Mouse (Mus musculus): ENCODE data around the gene Fcgbp. TPM values are rescaled to one million over a fixed set of nuclear protein-coding genes. Genes with fewer than 3 reads are reported as not detected.

Gene Fcgbp
- polyA plus RNA-seq, 1 experiment from 2014 or later, result 1.5 TPM

DNA sequence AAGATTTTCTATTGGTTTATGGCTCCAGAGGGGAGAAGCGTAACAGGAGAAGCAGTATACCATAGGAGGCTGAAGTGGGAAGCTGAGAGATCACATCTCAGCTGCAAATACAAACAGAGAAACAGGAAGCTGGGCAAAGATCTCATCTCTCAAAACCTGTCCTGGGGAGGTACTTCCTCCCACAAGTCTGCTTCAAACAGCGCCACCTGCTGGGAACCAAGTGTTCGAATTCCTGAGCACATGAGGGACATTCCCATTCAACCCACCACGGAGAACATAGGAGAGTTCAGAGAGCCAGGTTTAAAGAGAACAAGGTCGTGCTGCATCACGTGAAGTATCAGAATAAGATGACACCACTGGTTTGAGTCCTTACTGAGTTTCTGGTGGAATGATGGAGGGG is 94.4 kb downstream of the Fcgbp start:
- Histone ChIP-seq H3K4me3 (ENCODE audit: low read length) (no peak overlapping the region), H3K4me1 (replicated peaks; ENCODE audit: control insufficient read depth, insufficient read depth, low read length) (peaks cover 10% of the 10 kb centered on the region), H3K27me3 (ENCODE audit: control insufficient read depth, insufficient read depth, low read depth, low read length) (no peaks in the 10 kb centered on the region), H3K9me3 (ENCODE audit: control insufficient read depth, low read length) (peaks cover 3% of the 10 kb centered on the region; the same call in 1 of the 2 replicates), H3K9ac (ENCODE audit: low read length) (no peak overlapping the region), H3K36me3 (ENCODE audit: control insufficient read depth, insufficient read depth, low read length) (no peaks in the 10 kb centered on the region), H3K27ac (ENCODE audit: low read length) (no peak overlapping the region), H3K4me2 (ENCODE audit: low read depth, low read length) (no peak overlapping the region)
- ATAC-seq (ENCODE audit: low read depth), result no peak
- 81% methylated on average over 6 of the region's 6 CpGs for WGBS

DNA sequence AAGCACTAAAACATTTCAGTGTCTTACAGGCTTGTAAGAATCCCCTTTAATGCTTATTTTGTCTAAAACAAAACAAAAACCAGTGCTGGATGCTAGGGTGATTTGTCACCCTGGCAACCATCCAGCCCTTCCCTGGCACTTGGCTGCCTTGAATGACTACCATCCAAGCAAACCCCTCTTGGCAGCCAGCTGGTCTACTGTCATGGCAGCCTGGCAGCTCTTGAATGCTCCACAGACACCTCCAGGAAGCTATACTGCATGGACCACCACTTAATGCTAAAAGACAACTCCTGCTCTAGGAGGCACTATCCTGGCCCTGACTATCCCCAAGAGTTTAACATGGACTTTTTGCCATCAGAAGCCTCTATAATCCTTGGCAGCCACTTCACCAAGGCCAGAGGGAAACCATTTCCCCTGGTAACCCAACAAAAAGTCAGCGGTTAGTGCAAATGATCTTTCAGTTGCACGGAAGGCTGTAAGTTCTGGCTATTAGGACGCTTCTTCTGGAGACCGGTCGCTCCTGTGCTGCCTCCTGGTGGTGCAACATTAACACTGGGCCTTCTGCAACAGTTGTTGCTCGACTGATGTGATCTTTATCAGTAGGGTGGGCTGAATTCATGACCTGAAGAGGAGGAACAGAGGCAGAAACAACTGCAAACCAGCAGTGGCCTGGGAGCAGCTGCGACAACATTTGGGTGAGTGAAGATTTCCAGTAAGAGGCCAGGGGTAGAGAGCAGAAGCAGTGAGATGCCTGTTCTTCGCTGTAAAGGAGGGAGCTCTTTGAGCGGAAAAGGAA is 97.5 kb downstream of the Fcgbp start:
- H3K4me1 ChIP-seq (replicated peaks; ENCODE audit: control insufficient read depth, insufficient read depth, low read length), result peaks cover 21% of the 10 kb centered on the region
- H3K9ac ChIP-seq (ENCODE audit: low read length), result peak overlapping the region; percentile 81
- H3K27me3 ChIP-seq (ENCODE audit: control insufficient read depth, insufficient read depth, low read depth, low read length), result no peaks in the 10 kb centered on the region
- peak overlapping the region; percentile 95 for H3K4me2 ChIP-seq (ENCODE audit: low read depth, low read length)
- WGBS, result 8% methylated on average over 9 of the region's 9 CpGs
- H3K36me3 ChIP-seq (ENCODE audit: control insufficient read depth, insufficient read depth, low read length), result no peaks in the 10 kb centered on the region
- peak; percentile 45; the same call in 1 of the 2 replicates for ATAC-seq (ENCODE audit: low read depth)
- H3K27ac ChIP-seq (ENCODE audit: low read length), result peak overlapping the region; percentile 81
- H3K4me3 ChIP-seq (ENCODE audit: low read length), result peak overlapping the region; percentile 86
- H3K9me3 ChIP-seq (ENCODE audit: control insufficient read depth, low read length), result peaks cover 3% of the 10 kb centered on the region; the same call in 1 of the 2 replicates

DNA sequence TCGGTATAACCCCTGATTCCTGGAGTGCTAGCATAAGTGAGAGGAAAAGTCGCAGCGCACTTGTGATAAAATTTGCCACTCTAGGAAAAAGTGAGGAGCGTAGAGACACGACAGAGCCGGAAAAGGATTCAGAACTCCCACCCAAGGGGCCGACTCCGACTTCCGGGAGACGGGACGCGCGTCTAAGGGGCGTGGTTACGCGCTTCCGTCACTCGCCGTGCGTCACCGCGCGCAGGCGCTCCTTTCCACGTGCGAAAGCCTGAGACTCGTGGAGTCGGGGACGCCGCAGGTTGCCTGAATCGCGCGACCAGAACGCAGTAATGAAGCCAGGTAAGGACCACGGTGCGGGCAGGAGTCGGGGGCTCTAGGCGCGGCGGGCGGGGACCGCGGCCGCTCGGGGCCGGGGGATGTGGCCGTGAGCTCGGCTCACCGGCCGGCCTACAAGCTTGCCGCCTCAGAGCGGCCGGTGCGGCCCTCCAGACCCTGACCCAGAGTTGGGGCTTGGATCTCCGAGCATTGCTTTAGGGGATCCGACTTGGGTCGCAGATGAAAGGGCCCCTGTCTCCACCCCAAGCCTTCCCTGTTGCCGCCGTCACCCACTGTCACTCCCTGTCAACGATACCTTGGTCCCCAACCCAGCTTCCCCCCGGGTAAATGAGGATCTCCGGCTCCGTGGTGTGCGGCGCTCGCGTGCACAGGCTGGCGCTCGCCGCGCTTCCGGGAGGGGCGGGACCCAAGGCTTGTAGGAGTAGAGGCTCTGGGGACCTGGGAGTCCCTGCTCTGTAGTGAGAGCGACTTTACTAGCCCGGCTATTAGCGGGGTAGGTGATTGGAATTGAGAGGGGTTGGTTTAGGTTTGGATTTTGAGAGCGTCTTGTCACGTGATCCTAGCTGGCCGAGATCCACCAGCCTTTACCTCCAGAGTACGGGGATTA is 98.7 kb downstream of the Fcgbp start, which contains the start of gene Fbl:
Fbl (plus strand) TSS at position 222 of the 934 bp plus-strand sequence.
- Histone ChIP-seq H3K36me3 (ENCODE audit: control insufficient read depth, insufficient read depth, low read length) (no peaks in the 10 kb centered on the region), H3K9me3 (ENCODE audit: control insufficient read depth, low read length) (peaks cover 3% of the 10 kb centered on the region; the same call in 1 of the 2 replicates), H3K4me1 (replicated peaks; ENCODE audit: control insufficient read depth, insufficient read depth, low read length) (peaks cover 21% of the 10 kb centered on the region), H3K4me3 (ENCODE audit: low read length) (peak within 1 kb of the TSS; percentile 86), H3K9ac (ENCODE audit: low read length) (peak within 1 kb of the TSS; percentile 81), H3K27ac (ENCODE audit: low read length) (peak within 1 kb of the TSS; percentile 81), H3K27me3 (ENCODE audit: control insufficient read depth, insufficient read depth, low read depth, low read length) (no peaks in the 10 kb centered on the region), H3K4me2 (ENCODE audit: low read depth, low read length) (peak within 1 kb of the TSS; percentile 95)
- WGBS, result under 1% methylated on average over 77 of the region's 80 CpGs
- ATAC-seq (ENCODE audit: low read depth), result peak; percentile 95

Other genes starting within 250 kb of the Fcgbp start
- gene Zfp59, start 232.6 kb upstream of the Fcgbp start, polyA plus RNA-seq (2015; fragmentation: Nextera tagmentation; extraction: Ambion mirVana), result 8.4 TPM in 2 replicates
- 3.6 and 4.2 TPM in 2 replicates for gene Zfp607a, start 213.7 kb upstream of the Fcgbp start, polyA plus RNA-seq (2015; fragmentation: Nextera tagmentation; extraction: Ambion mirVana)
- gene Zfp974, start 141.8 kb upstream of the Fcgbp start, polyA plus RNA-seq (2015; fragmentation: Nextera tagmentation; extraction: Ambion mirVana), result 10.0 and 11.5 TPM in 2 replicates
- 17.8 and 18.1 TPM in 2 replicates for gene Zfp780b, start 92.1 kb upstream of the Fcgbp start, polyA plus RNA-seq (2015; fragmentation: Nextera tagmentation; extraction: Ambion mirVana)
- 4.9 and 5.1 TPM in 2 replicates for gene Zfp850, start 57.1 kb upstream of the Fcgbp start, polyA plus RNA-seq (2015; fragmentation: Nextera tagmentation; extraction: Ambion mirVana)
- gene Psmc4, start 21.1 kb upstream of the Fcgbp start, polyA plus RNA-seq (2015; fragmentation: Nextera tagmentation; extraction: Ambion mirVana), result 249 and 256 TPM in 2 replicates
- 0.06 TPM in 1 of 2 replicates, not detected in the other for gene 9530053A07Rik, start 58.2 kb downstream of the Fcgbp start, polyA plus RNA-seq (2015; fragmentation: Nextera tagmentation; extraction: Ambion mirVana)
- 69.3 and 84.5 TPM in 2 replicates for gene Fbl, start 98.5 kb downstream of the Fcgbp start, polyA plus RNA-seq (2015; fragmentation: Nextera tagmentation; extraction: Ambion mirVana)
- 12.3 TPM in 2 replicates for gene Dyrk1b, start 108.2 kb downstream of the Fcgbp start, polyA plus RNA-seq (2015; fragmentation: Nextera tagmentation; extraction: Ambion mirVana)
- 1.2 and 1.9 TPM in 2 replicates for gene Eid2, start 196.6 kb downstream of the Fcgbp start, polyA plus RNA-seq (2015; fragmentation: Nextera tagmentation; extraction: Ambion mirVana)
- 7.9 and 9.6 TPM in 2 replicates for gene Eid2b, start 206.5 kb downstream of the Fcgbp start, polyA plus RNA-seq (2015; fragmentation: Nextera tagmentation; extraction: Ambion mirVana)
- gene Selenov, start 219.9 kb downstream of the Fcgbp start, polyA plus RNA-seq (2015; fragmentation: Nextera tagmentation; extraction: Ambion mirVana), result not detected in 2 replicates
- 0.20 and 0.43 TPM in 2 replicates for gene Dll3, start 231.0 kb downstream of the Fcgbp start, polyA plus RNA-seq (2015; fragmentation: Nextera tagmentation; extraction: Ambion mirVana)
- 120 and 124 TPM in 2 replicates for gene Timm50, start 240.8 kb downstream of the Fcgbp start, polyA plus RNA-seq (2015; fragmentation: Nextera tagmentation; extraction: Ambion mirVana)